ENCODE assay signal across 36 mouse cellular contexts in the genomic region with DNA sequence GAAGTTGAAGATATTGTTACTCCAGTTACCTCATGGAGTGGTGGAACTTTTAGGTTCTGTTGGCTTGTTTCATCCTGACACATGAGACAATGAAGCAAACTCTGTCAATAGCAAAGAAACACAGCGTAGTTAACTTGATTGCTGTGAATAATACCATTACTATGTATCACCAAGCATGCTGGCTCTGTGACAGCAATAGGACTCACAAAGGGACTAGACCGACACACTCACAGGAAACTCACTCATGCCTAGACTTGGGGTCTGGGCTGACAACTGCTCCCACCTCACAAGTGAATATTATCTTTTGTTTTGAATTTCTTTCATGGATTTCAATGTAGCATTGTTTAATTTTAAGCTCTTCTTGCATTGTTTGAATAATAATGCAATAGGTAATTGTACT. TPM values are rescaled to one million over a fixed set of nuclear protein-coding genes. Genes with fewer than 3 reads are reported as not detected.
"Had no signal": no experiment of that assay in that cellular context is flagged by ENCODE, and none has a peak within 500 bp of the region (broad histone marks: within the 10 kb centered on the region; RNA-seq: fewer than 3 reads in every experiment).

No protein-coding gene starts in this region.

- H3K27me3 ChIP-seq: limb, embryonic 12.5 days; limb, embryonic 13.5 days; limb, embryonic 15.5 days; liver, embryonic 12.5 days; liver, embryonic 13.5 days; liver, embryonic 15.5 days; lung, embryonic 15.5 days; midbrain, embryonic 12.5 days; midbrain, embryonic 13.5 days; midbrain, embryonic 15.5 days; neural tube, embryonic 12.5 days had no signal

- ATAC-seq: liver, embryonic 12.5 days; liver, postnatal 0 days; lung, postnatal 0 days; midbrain, embryonic 13.5 days; midbrain, embryonic 15.5 days; midbrain, embryonic 16.5 days had no signal

- H3K9me3 ChIP-seq: limb, embryonic 10.5 days; limb, embryonic 12.5 days; limb, embryonic 13.5 days; limb, embryonic 15.5 days; liver, embryonic 12.5 days; liver, embryonic 13.5 days; liver, embryonic 15.5 days; lung, embryonic 15.5 days; megakaryocyte, embryonic 14.5 days; midbrain, embryonic 10.5 days; midbrain, embryonic 12.5 days; midbrain, embryonic 13.5 days; midbrain, embryonic 15.5 days; neural tube, embryonic 12.5 days had no signal

- DNase-seq: left cerebral cortex, postnatal 4 days; liver; liver, embryonic 13.5 days; liver, postnatal 0 days; lung, adult 18-20 months; lung, adult 2 months; lung, embryonic 14.5 days; lung, postnatal 10 days; lung, postnatal 14 days; lung, postnatal 36 days; lung, postnatal 4 days; midbrain, embryonic 14.5 days had no signal

- H3K27ac ChIP-seq: limb, embryonic 10.5 days; limb, embryonic 12.5 days; limb, embryonic 13.5 days; limb, embryonic 15.5 days; liver, embryonic 12.5 days; liver, embryonic 13.5 days; liver, embryonic 14.5 days; liver, embryonic 15.5 days; lung, embryonic 15.5 days; macrophage; midbrain, embryonic 10.5 days; midbrain, embryonic 12.5 days; midbrain, embryonic 13.5 days; midbrain, embryonic 15.5 days; neural tube, embryonic 12.5 days had no signal

- H3K9ac ChIP-seq: limb, embryonic 12.5 days; limb, embryonic 13.5 days; limb, embryonic 15.5 days; liver, embryonic 12.5 days; liver, embryonic 13.5 days; liver, embryonic 14.5 days; liver, embryonic 15.5 days; liver, postnatal 0 days; lung, embryonic 14.5 days; lung, embryonic 15.5 days; midbrain, embryonic 12.5 days; midbrain, embryonic 13.5 days; midbrain, embryonic 15.5 days; neural tube, embryonic 12.5 days had no signal

- H3K36me3 ChIP-seq: limb, embryonic 10.5 days; limb, embryonic 12.5 days; limb, embryonic 13.5 days; limb, embryonic 15.5 days; liver, embryonic 12.5 days; liver, embryonic 13.5 days; liver, embryonic 15.5 days; lung, embryonic 15.5 days; midbrain, embryonic 10.5 days; midbrain, embryonic 12.5 days; midbrain, embryonic 13.5 days; midbrain, embryonic 15.5 days; neural tube, embryonic 12.5 days had no signal

- H3K4me1 ChIP-seq: limb, embryonic 10.5 days; limb, embryonic 12.5 days; limb, embryonic 13.5 days; limb, embryonic 15.5 days; liver, embryonic 12.5 days; liver, embryonic 13.5 days; liver, embryonic 15.5 days; lung, embryonic 15.5 days; megakaryocyte, embryonic 14.5 days; midbrain, embryonic 10.5 days; midbrain, embryonic 12.5 days; midbrain, embryonic 13.5 days; midbrain, embryonic 15.5 days; neural tube, embryonic 12.5 days had no signal

- H3K4me2 ChIP-seq: limb, embryonic 12.5 days; limb, embryonic 13.5 days; limb, embryonic 15.5 days; liver, embryonic 11.5 days; liver, embryonic 12.5 days; liver, embryonic 13.5 days; liver, embryonic 15.5 days; lung, embryonic 14.5 days; lung, embryonic 15.5 days; midbrain, embryonic 12.5 days; midbrain, embryonic 13.5 days; midbrain, embryonic 15.5 days; neural tube, embryonic 12.5 days had no signal

- H3K4me3 ChIP-seq: limb, embryonic 10.5 days; limb, embryonic 12.5 days; limb, embryonic 13.5 days; limb, embryonic 15.5 days; liver, embryonic 12.5 days; liver, embryonic 13.5 days; liver, embryonic 15.5 days; lung, embryonic 15.5 days; megakaryocyte, embryonic 14.5 days; midbrain, embryonic 10.5 days; midbrain, embryonic 12.5 days; midbrain, embryonic 13.5 days; midbrain, embryonic 15.5 days; myocyte; neural tube, embryonic 12.5 days had no signal

RNA-seq across cellular contexts. Expression of a gene that starts 15.8 kb away (rescaled TPM):
- total RNA-seq: megakaryocyte progenitor cell, adult 5-6 weeks; megakaryocyte-erythroid progenitor cell, adult 5-6 weeks; monocyte, adult 5-6 weeks had no signal
- polyA plus RNA-seq: liver, embryonic 11.5 days; liver, embryonic 12.5 days; liver, embryonic 13.5 days; liver, embryonic 14.5 days; liver, embryonic 15.5 days; liver, embryonic 16.5 days; liver, postnatal 0 days; lung, adult 2 months; lung, embryonic 14.5 days; lung, embryonic 15.5 days; lung, embryonic 16.5 days; lung, postnatal 0 days; macrophage; myocyte had no signal
